Mouse (Mus musculus) cerebellum, adult 9-11 months (tissue): Measurements from ENCODE around the gene Rpl37a.
A peak's percentile ranks its signal among the peaks of the same experiment; 100 is the strongest.

Experiments used
- DNase-seq: peaks from one replicate; pipeline ENCODE4 v3.0.0; 2022

Rpl37a gene

GRCm38 (mm10) chr1:72738946-72739680 lies 28.0 kb downstream of the Rpl37a start:
- peak; percentile 87 for DNase-seq

- peak; percentile 35 for DNase-seq
Observed at GRCm38 (mm10) chr1:72739681-72740063, 28.6 kb downstream of the Rpl37a start.

- no peak for DNase-seq
Observed at GRCm38 (mm10) chr1:72741406-72741805, 30.3 kb downstream of the Rpl37a start.

- DNase-seq = no peak
Observed at GRCm38 (mm10) chr1:72744816-72745506, 33.9 kb downstream of the Rpl37a start.

- peak; percentile 84 for DNase-seq
Observed at GRCm38 (mm10) chr1:72746382-72746781, 35.3 kb downstream of the Rpl37a start.

GRCm38 (mm10) chr1:72751371-72751781 lies 40.3 kb downstream of the Rpl37a start:
- peak; percentile 83 for DNase-seq

GRCm38 (mm10) chr1:72753211-72753610 lies 42.1 kb downstream of the Rpl37a start:
- no peak for DNase-seq

GRCm38 (mm10) chr1:72755227-72755626 lies 44.1 kb downstream of the Rpl37a start:
- no peak for DNase-seq

- DNase-seq = no peak
Observed at GRCm38 (mm10) chr1:72755801-72756200, 44.7 kb downstream of the Rpl37a start.

GRCm38 (mm10) chr1:72759758-72760157 lies 48.7 kb downstream of the Rpl37a start:
- DNase-seq = no peak
